13 mouse cellular contexts compared by ENCODE assay signal in genomic region chr11:77894967-77895366, GRCm38 (mm10). TPM values are rescaled to one million over a fixed set of nuclear protein-coding genes. Genes with fewer than 3 reads are reported as not detected.
DNase-seq lines count a peak whose midpoint lies in the region; ATAC-seq and TF ChIP-seq lines count a peak whose summit lies in the region.
"Had no signal": no experiment of that assay in that cellular context is flagged by ENCODE, and none has a peak within 500 bp of the region (broad histone marks: within the 10 kb centered on the region; RNA-seq: fewer than 3 reads in every experiment).

No protein-coding gene starts in this region.

- H3K9me3 ChIP-seq in kidney, embryonic 15.5 days (replicated peaks), result no peaks in the 10 kb centered on the region
- no peaks in the 10 kb centered on the region for H3K9me3 ChIP-seq in E14TG2a.4 (ENCODE audit: low read length)
- H3K9me3 ChIP-seq in forebrain, embryonic 13.5 days (replicated peaks), result no peaks in the 10 kb centered on the region
- H3K9me3 ChIP-seq in midbrain, embryonic 15.5 days, result no peaks in the 10 kb centered on the region
- H3K9me3 ChIP-seq in heart, embryonic 12.5 days (replicated peaks), result no peaks in the 10 kb centered on the region

- no peak overlapping the region for H3K4me3 ChIP-seq in kidney, embryonic 15.5 days (replicated peaks)
- peak overlapping the region; percentile 83; the same call in 1 of the 2 replicates for H3K4me3 ChIP-seq in E14TG2a.4 (replicated peaks; ENCODE audit: low read length)
- H3K4me3 ChIP-seq in forebrain, embryonic 13.5 days, result no peak overlapping the region
- H3K4me3 ChIP-seq in midbrain, embryonic 15.5 days, result no peak overlapping the region
- no peak overlapping the region for H3K4me3 ChIP-seq in heart, embryonic 12.5 days

- no peaks in the 10 kb centered on the region for H3K36me3 ChIP-seq in kidney, embryonic 15.5 days
- H3K36me3 ChIP-seq in E14TG2a.4 (ENCODE audit: insufficient read depth, low read length), result peaks cover 20% of the 10 kb centered on the region
- no peaks in the 10 kb centered on the region for H3K36me3 ChIP-seq in forebrain, embryonic 13.5 days (ENCODE audit: poor library complexity, severe bottlenecking)
- H3K36me3 ChIP-seq in midbrain, embryonic 15.5 days (replicated peaks), result no peaks in the 10 kb centered on the region
- H3K36me3 ChIP-seq in heart, embryonic 12.5 days, result no peaks in the 10 kb centered on the region

- ATAC-seq in kidney, embryonic 15.5 days (replicated peaks; ENCODE audit: low FRiP score), result no peak
- no peak for ATAC-seq in forebrain, embryonic 13.5 days
- ATAC-seq in midbrain, embryonic 15.5 days (replicated peaks), result no peak
- ATAC-seq in heart, embryonic 12.5 days (ENCODE audit: insufficient number of reproducible peaks, low FRiP score), result no peak

- DNase-seq in kidney, adult 9 months, result peak; percentile 56
- no peak for DNase-seq in frontal cortex, postnatal 25 days (ENCODE audit: low spot score in 2 of 2)
- DNase-seq: adrenal gland, postnatal 25 days; heart, adult 11 months; kidney, postnatal 10 days; lung, embryonic 14.5 days; right cerebral cortex, adult 18-20 months; thymus, postnatal 4 days had no signal

- H3K9ac ChIP-seq in kidney, embryonic 15.5 days, result no peak overlapping the region
- no peak overlapping the region for H3K9ac ChIP-seq in forebrain, embryonic 13.5 days
- no peak overlapping the region for H3K9ac ChIP-seq in midbrain, embryonic 15.5 days
- no peak overlapping the region for H3K9ac ChIP-seq in heart, embryonic 12.5 days
- H3K9ac ChIP-seq: lung, embryonic 14.5 days had no signal

- no peak overlapping the region for H3K4me2 ChIP-seq in kidney, embryonic 15.5 days
- H3K4me2 ChIP-seq in forebrain, embryonic 13.5 days, result no peak overlapping the region
- no peak overlapping the region for H3K4me2 ChIP-seq in midbrain, embryonic 15.5 days
- H3K4me2 ChIP-seq in heart, embryonic 12.5 days, result no peak overlapping the region

- peaks cover 53% of the 10 kb centered on the region for H3K27me3 ChIP-seq in kidney, embryonic 15.5 days
- H3K27me3 ChIP-seq in E14TG2a.4 (ENCODE audit: insufficient read depth, low read length), result no peaks in the 10 kb centered on the region
- H3K27me3 ChIP-seq in forebrain, embryonic 13.5 days, result no peaks in the 10 kb centered on the region
- H3K27me3 ChIP-seq in midbrain, embryonic 15.5 days (replicated peaks), result no peaks in the 10 kb centered on the region
- H3K27me3 ChIP-seq in heart, embryonic 12.5 days (replicated peaks), result peaks cover 32% of the 10 kb centered on the region

- H3K27ac ChIP-seq in kidney, embryonic 15.5 days, result no peak overlapping the region
- peak overlapping the region; percentile 99 for H3K27ac ChIP-seq in forebrain, embryonic 13.5 days
- peak overlapping the region; percentile 88 for H3K27ac ChIP-seq in midbrain, embryonic 15.5 days
- H3K27ac ChIP-seq in heart, embryonic 12.5 days (ENCODE audit: poor library complexity, severe bottlenecking), result no peak overlapping the region

- 79% methylated on average over 2 of the region's 2 CpGs for WGBS in kidney, embryonic 15.5 days
- WGBS in forebrain, embryonic 13.5 days, result 58% methylated on average over 2 of the region's 2 CpGs
- WGBS in midbrain, embryonic 15.5 days, result 62% methylated on average over 2 of the region's 2 CpGs
- WGBS in heart, embryonic 12.5 days, result 83% methylated on average over 2 of the region's 2 CpGs

- H3K4me1 ChIP-seq in kidney, embryonic 15.5 days, result peaks cover 41% of the 10 kb centered on the region
- H3K4me1 ChIP-seq in E14TG2a.4 (replicated peaks; ENCODE audit: low read depth, low read length), result peaks cover 85% of the 10 kb centered on the region
- peaks cover 85% of the 10 kb centered on the region for H3K4me1 ChIP-seq in forebrain, embryonic 13.5 days
- H3K4me1 ChIP-seq in midbrain, embryonic 15.5 days, result peaks cover 73% of the 10 kb centered on the region
- peaks cover 33% of the 10 kb centered on the region for H3K4me1 ChIP-seq in heart, embryonic 12.5 days (replicated peaks)

- no peak for TF ChIP-seq CTCF in E14TG2a.4 (conservative IDR thresholded peaks at IDR 0.05; ENCODE audit: low read length)

RNA-seq across cellular contexts. Expression of gene Pipox, which starts 1.1 kb away (rescaled TPM):
- polyA plus RNA-seq in kidney, embryonic 15.5 days (2015; fragmentation: Nextera tagmentation; extraction: Ambion mirVana), result 8.7 and 10.8 TPM in 2 replicates
- 12.7 and 15.1 TPM in 2 replicates for polyA plus RNA-seq in forebrain, embryonic 13.5 days (2015; fragmentation: Nextera tagmentation; extraction: Ambion mirVana)
- polyA plus RNA-seq in midbrain, embryonic 15.5 days (2015; fragmentation: Nextera tagmentation; extraction: Ambion mirVana), result 5.7 and 6.7 TPM in 2 replicates
- polyA plus RNA-seq in heart, embryonic 12.5 days (2016; fragmentation: Nextera tagmentation; extraction: Ambion mirVana), result 2.3 and 3.1 TPM in 2 replicates

RNA-seq across cellular contexts. Expression of gene Sez6, which starts 35.6 kb away (rescaled TPM):
- 0.44 TPM in 1 of 2 replicates, not detected in the other for polyA plus RNA-seq in kidney, embryonic 15.5 days (2015; fragmentation: Nextera tagmentation; extraction: Ambion mirVana)
- 141 and 165 TPM in 2 replicates for polyA plus RNA-seq in forebrain, embryonic 13.5 days (2015; fragmentation: Nextera tagmentation; extraction: Ambion mirVana)
- 159 and 162 TPM in 2 replicates for polyA plus RNA-seq in midbrain, embryonic 15.5 days (2015; fragmentation: Nextera tagmentation; extraction: Ambion mirVana)
- 0.18 TPM in 1 of 2 replicates, not detected in the other for polyA plus RNA-seq in heart, embryonic 12.5 days (2016; fragmentation: Nextera tagmentation; extraction: Ambion mirVana)

Comparison
In these comparisons a context has a peak if more than half of its experiments do, and no peak if none do; other contexts are left out.
1. H3K27ac ChIP-seq: peak in forebrain, embryonic 13.5 days (single experiment) and midbrain, embryonic 15.5 days (single experiment); none in kidney, embryonic 15.5 days (single experiment) and heart, embryonic 12.5 days (single experiment).
2. RNA of gene Sez6, which starts 35.6 kb away (polyA plus RNA-seq): 141 to 165 TPM in forebrain, embryonic 13.5 days and 159 to 162 TPM in midbrain, embryonic 15.5 days; 0.44 TPM in kidney, embryonic 15.5 days and 0.18 TPM in heart, embryonic 12.5 days; every median in the first group is over 10 times any median in the second.